Mouse (Mus musculus) erythroblast, embryonic 14.5 days (primary cell): ENCODE results near the gene Ppp2ca.

Experiments
- GATA1 ChIP-seq: IDR thresholded peaks from 2 replicates; pipeline ENCODE4 v1.6.1; 2012; ENCODE audit warnings: low read length, inconsistent platforms, mixed read lengths
- TAL1 ChIP-seq: IDR thresholded peaks from 3 replicates; pipeline ENCODE4 v1.6.1; 2012; ENCODE audit warnings: low read length, inconsistent platforms, mixed read lengths

GRCm38 (mm10) chr11:52128316-52129061, 30.0 kb downstream of the Ppp2ca start:
- TF ChIP-seq GATA1 (no peak), TAL1 (no peak)
